ENCODE assay signal across 8 mouse cellular contexts in genomic region chr3:152193635-152194097, GRCm38 (mm10). TPM values are rescaled to one million over a fixed set of nuclear protein-coding genes. Genes with fewer than 3 reads are reported as not detected.
DNase-seq lines count a peak whose midpoint lies in the region; ATAC-seq and TF ChIP-seq lines count a peak whose summit lies in the region.

No protein-coding gene starts in this region.

- DNase-seq in forebrain, embryonic 14.5 days (ENCODE audit: low spot score) = peak; percentile 96
- DNase-seq in heart, postnatal 25 days (ENCODE audit: low spot score) = peak; percentile 84
- DNase-seq in layer of hippocampus, adult 18-20 months (ENCODE audit: low spot score in 2 of 2) = peak; percentile 87 to 95
- DNase-seq in lung, adult 2 months = peak; percentile 82
- peak; percentile 74 to 86 for DNase-seq in thymus, adult 18-20 months

- no peaks in the 10 kb centered on the region for H3K36me3 ChIP-seq in ES-Bruce4 (ENCODE audit: control insufficient read depth, insufficient read depth, low read length, poor library complexity, severe bottlenecking)
- H3K36me3 ChIP-seq in forebrain, embryonic 14.5 days (ENCODE audit: control insufficient read depth, insufficient read depth, low read length) = no peaks in the 10 kb centered on the region

- TF ChIP-seq EP300 in ES-Bruce4 (IDR thresholded peaks at IDR 0.05; ENCODE audit: insufficient read depth, low read depth, low read length) = no peak

- intact Hi-C loops in heart, postnatal 25 days (cut with DNase I) = loop anchor here (1.0 to 5.0 kb wide), 3 partner anchors 17 to 81 kb away; partner anchors contain the start of genes Dnajb4, Fubp1 and Gipc2

- WGBS in forebrain, embryonic 14.5 days = under 1% methylated on average over 17 of the region's 17 CpGs
- under 1% methylated on average over 17 of the region's 17 CpGs for WGBS in lung, adult 2 months

- H3K9me3 ChIP-seq in ES-Bruce4 (replicated peaks; ENCODE audit: control insufficient read depth, insufficient read depth, low read length, poor library complexity, severe bottlenecking) = no peaks in the 10 kb centered on the region
- H3K9me3 ChIP-seq in forebrain, embryonic 14.5 days (replicated peaks; ENCODE audit: control insufficient read depth, low read length) = no peaks in the 10 kb centered on the region

- H3K4me3 ChIP-seq in ES-Bruce4 (ENCODE audit: low read depth, low read length) = no peak overlapping the region
- H3K4me3 ChIP-seq in forebrain, embryonic 14.5 days (ENCODE audit: low read depth, low read length) = peak overlapping the region; percentile 37
- peak overlapping the region; percentile 80 for H3K4me3 ChIP-seq in lung, adult 2 months (replicated peaks; ENCODE audit: extremely low read depth, low read depth, low read length)

- H3K27me3 ChIP-seq in ES-Bruce4 (ENCODE audit: control insufficient read depth, insufficient read depth, low read length, poor library complexity, severe bottlenecking) = no peaks in the 10 kb centered on the region; the same call in 1 of the 2 replicates
- H3K27me3 ChIP-seq in forebrain, embryonic 14.5 days (replicated peaks; ENCODE audit: control insufficient read depth, insufficient read depth, low read length) = no peaks in the 10 kb centered on the region

- peak; percentile 98 for ATAC-seq in cerebellum, adult (ENCODE audit: insufficient number of reproducible peaks, low FRiP score, low TSS enrichment)
- peak; percentile 97 for ATAC-seq in forebrain, embryonic 14.5 days
- peak; percentile 98 for ATAC-seq in neutrophil, adult 5-6 weeks (ENCODE audit: extremely low read depth, insufficient number of reproducible peaks, low FRiP score, poor library complexity, severe bottlenecking)

- H3K4me2 ChIP-seq in forebrain, embryonic 14.5 days (ENCODE audit: low read length) = peak overlapping the region; percentile 52

- TF ChIP-seq CTCF in ES-Bruce4 (IDR thresholded peaks at IDR 0.05; ENCODE audit: low read depth, low read length) = no peak
- no peak for TF ChIP-seq CTCF in lung, adult 2 months (IDR thresholded peaks at IDR 0.05; ENCODE audit: insufficient read depth, low read length)

- no peaks in the 10 kb centered on the region for H3K4me1 ChIP-seq in ES-Bruce4 (ENCODE audit: control insufficient read depth, insufficient read depth, low read length)
- peaks cover 8% of the 10 kb centered on the region for H3K4me1 ChIP-seq in forebrain, embryonic 14.5 days (ENCODE audit: control insufficient read depth, insufficient read depth, low read length)
- H3K4me1 ChIP-seq in lung, adult 2 months (ENCODE audit: control insufficient read depth, insufficient read depth, low read length) = peaks cover 4% of the 10 kb centered on the region

- no peak overlapping the region for H3K27ac ChIP-seq in ES-Bruce4 (ENCODE audit: insufficient read depth, low read length)
- peak overlapping the region; percentile 67 for H3K27ac ChIP-seq in forebrain, embryonic 14.5 days (ENCODE audit: low read depth, low read length)

- no peak for TF ChIP-seq POLR2A in ES-Bruce4 (IDR thresholded peaks at IDR 0.05; ENCODE audit: insufficient read depth, low read length)
- peak; percentile 95 for TF ChIP-seq POLR2A in lung, adult 2 months (IDR thresholded peaks at IDR 0.05; ENCODE audit: borderline replicate concordance, extremely low read depth, low read depth, low read length)

- peak overlapping the region; percentile 52; the same call in 1 of the 2 replicates for H3K9ac ChIP-seq in ES-Bruce4 (ENCODE audit: low read depth, poor library complexity, severe bottlenecking)
- H3K9ac ChIP-seq in forebrain, embryonic 14.5 days (ENCODE audit: low read length) = peak overlapping the region; percentile 52

RNA-seq across cellular contexts. Expression of gene Dnajb4, which starts 16.4 kb away (rescaled TPM):
- 27.0 and 28.8 TPM in 2 replicates for polyA plus RNA-seq in ES-Bruce4 (2011; ENCODE audit: insufficient read depth, insufficient read length, low read depth, missing spikeins)
- 21.6 and 28.2 TPM in 2 replicates for polyA plus RNA-seq in forebrain, embryonic 14.5 days (2014; fragmentation: Nextera tagmentation; extraction: Ambion mirVana)
- total RNA-seq in heart, postnatal 25 days (2021) = 100 to 1,000 TPM in 1 of 2 experiments, 10 to 100 TPM in 1; 87.8 to 113 TPM
- total RNA-seq in layer of hippocampus, adult 18-20 months (2021) = 10 to 100 TPM; 68.7 to 75.7 TPM
- 3.8 and 8.3 TPM in 2 replicates for polyA plus RNA-seq in lung, adult 2 months (2012; rRNA removed)
- total RNA-seq in neutrophil, adult 5-6 weeks (2017) = 36.0 and 44.2 TPM in 2 replicates

RNA-seq across cellular contexts. Expression of gene Fubp1, which starts 16.6 kb away (rescaled TPM):
- polyA plus RNA-seq in ES-Bruce4 (2011; ENCODE audit: insufficient read depth, insufficient read length, low read depth, missing spikeins) = 406 and 417 TPM in 2 replicates
- polyA plus RNA-seq in forebrain, embryonic 14.5 days (2014; fragmentation: Nextera tagmentation; extraction: Ambion mirVana) = 292 and 293 TPM in 2 replicates
- 10 to 100 TPM; 54.6 to 58.4 TPM for total RNA-seq in heart, postnatal 25 days (2021)
- 100 to 1,000 TPM; 111 to 115 TPM for total RNA-seq in layer of hippocampus, adult 18-20 months (2021)
- 59.9 and 66.2 TPM in 2 replicates for polyA plus RNA-seq in lung, adult 2 months (2012; rRNA removed)
- 192 and 208 TPM in 2 replicates for total RNA-seq in neutrophil, adult 5-6 weeks (2017)

RNA-seq across cellular contexts. Expression of gene Gipc2, which starts 27.6 kb away (rescaled TPM):
- 17.1 and 19.9 TPM in 2 replicates for polyA plus RNA-seq in ES-Bruce4 (2011; ENCODE audit: insufficient read depth, insufficient read length, low read depth, missing spikeins)
- 3.1 and 4.7 TPM in 2 replicates for polyA plus RNA-seq in forebrain, embryonic 14.5 days (2014; fragmentation: Nextera tagmentation; extraction: Ambion mirVana)
- total RNA-seq in heart, postnatal 25 days (2021) = 1 to 10 TPM; 3.6 to 4.0 TPM
- total RNA-seq in layer of hippocampus, adult 18-20 months (2021) = 1 to 10 TPM; 1.1 to 1.4 TPM
- 20.1 and 36.6 TPM in 2 replicates for polyA plus RNA-seq in lung, adult 2 months (2012; rRNA removed)
- total RNA-seq in neutrophil, adult 5-6 weeks (2017) = not detected in 2 replicates
